Mouse (Mus musculus) hindbrain, embryonic 10.5 days (tissue): ENCODE measurements around the gene Exosc6. TPM values are rescaled to one million over a fixed set of nuclear protein-coding genes. Genes with fewer than 3 reads are reported as not detected.
"Not testable (repeated sequence)": the region's sequence is repeated elsewhere in the genome, so short reads cannot be mapped to it uniquely, and the experiment has no call there.

ENCODE experiments used
- DNase-seq: peaks from one replicate; pipeline ENCODE4 v3.0.0-alpha.2; 2017; ENCODE audit warnings: low spot score
- H3K27ac ChIP-seq: fragments of 300-500 bp; sonication (generic); 2 replicates; pipeline ENCODE4 v1.5.1; 2016; ENCODE audit warnings: mild to moderate bottlenecking, moderate library complexity
- H3K27me3 ChIP-seq: fragments of 300-500 bp; sonication (generic); 2 replicates; pipeline ENCODE4 v1.6.1; 2016; ENCODE audit warnings: mild to moderate bottlenecking; ENCODE audit not compliant: poor library complexity, insufficient read depth, severe bottlenecking
- H3K36me3 ChIP-seq: fragments of 300-500 bp; sonication (generic); 2 replicates; pipeline ENCODE4 v1.6.1; 2016; ENCODE audit warnings: mild to moderate bottlenecking, moderate library complexity
- H3K4me1 ChIP-seq: fragments of 300-500 bp; sonication (generic); replicated peaks from 2 replicates; pipeline ENCODE4 v1.6.1; 2016; ENCODE audit warnings: mild to moderate bottlenecking
- H3K4me3 ChIP-seq: fragments of 300-500 bp; sonication (generic); 2 replicates; pipeline ENCODE4 v1.5.1; 2016; ENCODE audit warnings: mild to moderate bottlenecking, moderate library complexity
- H3K9me3 ChIP-seq: fragments of 300-500 bp; sonication (generic); 2 replicates; pipeline ENCODE4 v1.6.1; 2016; ENCODE audit warnings: mild to moderate bottlenecking, moderate library complexity
- WGBS: fragments of 180-500 bp; shearing (Covaris S2); methylation state at CpG from one replicate; pipeline ENCODE4 v1.1.7; 2016; 5-methylcytosine and 5-hydroxymethylcytosine counted together
- polyA plus RNA-seq: library from polyadenylated mRNA; unstranded; fragments of >200 nt; fragmentation: Nextera tagmentation; extraction: Ambion mirVana; gene quantifications from 2 replicates; pipeline ENCODE4 v1.2.1, GENCODE M21; 2016

Exosc6 gene
- 17.0 and 17.4 TPM in 2 replicates for polyA plus RNA-seq

GRCm38 (mm10) chr8:111056158-111056663 is at the start of gene Exosc6:
Gene Exosc6, plus strand, starts transcription at chr8:111056339.
- Histone ChIP-seq H3K4me1 (peaks cover 24% of the 10 kb centered on the region), H3K36me3 (peaks cover 72% of the 10 kb centered on the region), H3K27ac (peak within 1 kb of the TSS; percentile 93), H3K9me3 (no peaks in the 10 kb centered on the region), H3K27me3 (no peaks in the 10 kb centered on the region), H3K4me3 (peak within 1 kb of the TSS; percentile 95)
- DNase-seq = peak; percentile 92
- 1% methylated on average over 68 of the region's 68 CpGs for WGBS

GRCm38 (mm10) chr8:111010230-111010991 is 45.7 kb upstream of the Exosc6 start:
- not testable (repeated sequence) for H3K9me3 ChIP-seq, H3K4me1 ChIP-seq, H3K27ac ChIP-seq, H3K27me3 ChIP-seq, DNase-seq, H3K4me3 ChIP-seq
- 88% methylated on average over 9 of the region's 10 CpGs for WGBS
- H3K36me3 ChIP-seq = peaks cover 74% of the 10 kb centered on the region

GRCm38 (mm10) chr8:111026609-111027008 is 29.5 kb upstream of the Exosc6 start:
- peaks cover 14% of the 10 kb centered on the region for H3K4me1 ChIP-seq
- H3K9me3 ChIP-seq, DNase-seq, H3K27me3 ChIP-seq, H3K4me3 ChIP-seq, H3K36me3 ChIP-seq, H3K27ac ChIP-seq: not testable (repeated sequence)
- 92% methylated on average over 2 of the region's 2 CpGs for WGBS

GRCm38 (mm10) chr8:111027391-111027937 is 28.7 kb upstream of the Exosc6 start:
- Histone ChIP-seq H3K36me3 (no peaks in the 10 kb centered on the region), H3K27me3 (peaks cover 12% of the 10 kb centered on the region), H3K4me3 (peak overlapping the region; percentile 94), H3K9me3 (no peaks in the 10 kb centered on the region), H3K27ac (peak overlapping the region; percentile 91), H3K4me1 (peaks cover 14% of the 10 kb centered on the region)
- DNase-seq = peak; percentile 81
- WGBS = under 1% methylated on average over 31 of the region's 31 CpGs

- Histone ChIP-seq H3K36me3 (no peaks in the 10 kb centered on the region), H3K27me3 (peaks cover 12% of the 10 kb centered on the region), H3K4me1 (peaks cover 19% of the 10 kb centered on the region), H3K9me3 (no peaks in the 10 kb centered on the region), H3K4me3 (no peak overlapping the region), H3K27ac (no peak overlapping the region)
- DNase-seq = no peak
- 48% methylated on average over 4 of the region's 4 CpGs for WGBS
Measured at GRCm38 (mm10) chr8:111029589-111029988, 26.6 kb upstream of the Exosc6 start.

GRCm38 (mm10) chr8:111030045-111030444 is 26.1 kb upstream of the Exosc6 start:
- peaks cover 12% of the 10 kb centered on the region for H3K27me3 ChIP-seq
- no peak overlapping the region for H3K4me3 ChIP-seq
- peaks cover 23% of the 10 kb centered on the region for H3K4me1 ChIP-seq
- DNase-seq = no peak
- H3K36me3 ChIP-seq = no peaks in the 10 kb centered on the region
- H3K27ac ChIP-seq = no peak overlapping the region
- 84% methylated on average over 6 of the region's 6 CpGs for WGBS
- H3K9me3 ChIP-seq = no peaks in the 10 kb centered on the region

- DNase-seq = no peak
- Histone ChIP-seq H3K4me3 (no peak within 1 kb of the TSS), H3K36me3 (peaks cover 13% of the 10 kb centered on the region), H3K9me3 (no peaks in the 10 kb centered on the region), H3K27ac (no peak within 1 kb of the TSS), H3K27me3 (peaks cover 12% of the 10 kb centered on the region), H3K4me1 (peaks cover 34% of the 10 kb centered on the region)
- 94% methylated on average over 19 of the region's 19 CpGs for WGBS
Measured at GRCm38 (mm10) chr8:111031572-111031971, 24.6 kb upstream of the Exosc6 start, which contains the start of gene Ddx19b. Gene Ddx19b, minus strand, starts transcription at chr8:111031751.

- Histone ChIP-seq H3K9me3 (no peaks in the 10 kb centered on the region), H3K27me3 (peaks cover 12% of the 10 kb centered on the region), H3K27ac (peak within 1 kb of the TSS; percentile 99), H3K4me3 (peak within 1 kb of the TSS; percentile 86), H3K36me3 (peaks cover 27% of the 10 kb centered on the region), H3K4me1 (peaks cover 24% of the 10 kb centered on the region)
- no peak for DNase-seq
- 97% methylated on average over 7 of the region's 7 CpGs for WGBS
Measured at GRCm38 (mm10) chr8:111032916-111033315, 23.2 kb upstream of the Exosc6 start, which contains the start of gene Aars. Gene Aars, plus strand, starts transcription at chr8:111033144.

GRCm38 (mm10) chr8:111033482-111034215 is 22.5 kb upstream of the Exosc6 start:
- peaks cover 20% of the 10 kb centered on the region for H3K4me1 ChIP-seq
- H3K9me3 ChIP-seq = no peaks in the 10 kb centered on the region
- 6% methylated on average over 37 of the region's 37 CpGs for WGBS
- peak overlapping the region; percentile 86 for H3K4me3 ChIP-seq
- peak overlapping the region; percentile 99 for H3K27ac ChIP-seq
- peaks cover 34% of the 10 kb centered on the region for H3K36me3 ChIP-seq
- H3K27me3 ChIP-seq = peaks cover 12% of the 10 kb centered on the region
- DNase-seq = peak; percentile 98

GRCm38 (mm10) chr8:111034276-111034675 is 21.9 kb upstream of the Exosc6 start:
- DNase-seq = no peak
- Histone ChIP-seq H3K27me3 (peaks cover 12% of the 10 kb centered on the region), H3K9me3 (no peaks in the 10 kb centered on the region), H3K4me3 (peak overlapping the region; percentile 86), H3K27ac (peak overlapping the region; percentile 99), H3K4me1 (peaks cover 20% of the 10 kb centered on the region), H3K36me3 (peaks cover 40% of the 10 kb centered on the region)
- WGBS = 27% methylated on average over 12 of the region's 12 CpGs

- H3K4me1 ChIP-seq = peaks cover 20% of the 10 kb centered on the region
- no peaks in the 10 kb centered on the region for H3K9me3 ChIP-seq
- H3K27ac ChIP-seq = no peak overlapping the region
- DNase-seq = no peak
- peaks cover 63% of the 10 kb centered on the region for H3K36me3 ChIP-seq
- peaks cover 6% of the 10 kb centered on the region for H3K27me3 ChIP-seq
- H3K4me3 ChIP-seq = no peak overlapping the region
- 96% methylated on average over 15 of the region's 15 CpGs for WGBS
Measured at GRCm38 (mm10) chr8:111036591-111036990, 19.5 kb upstream of the Exosc6 start.

- H3K9me3 ChIP-seq = no peaks in the 10 kb centered on the region
- no peaks in the 10 kb centered on the region for H3K4me1 ChIP-seq
- H3K4me3 ChIP-seq = no peak overlapping the region
- H3K36me3 ChIP-seq = peaks cover 100% of the 10 kb centered on the region
- H3K27ac ChIP-seq = no peak overlapping the region
- WGBS = 96% methylated on average over 19 of the region's 19 CpGs
- no peaks in the 10 kb centered on the region for H3K27me3 ChIP-seq
- DNase-seq = no peak
Measured at GRCm38 (mm10) chr8:111042546-111042945, 13.6 kb upstream of the Exosc6 start.
